In genomic region chr6:31356444-31357191, GRCm38 (mm10) we compare ENCODE assay signal across 11 mouse cellular contexts. TPM values are rescaled to one million over a fixed set of nuclear protein-coding genes. Genes with fewer than 3 reads are reported as not detected.
DNase-seq lines count a peak whose midpoint lies in the region; ATAC-seq and TF ChIP-seq lines count a peak whose summit lies in the region.
"Had no signal": no experiment of that assay in that cellular context is flagged by ENCODE, and none has a peak within 500 bp of the region (broad histone marks: within the 10 kb centered on the region; RNA-seq: fewer than 3 reads in every experiment).

No protein-coding gene starts in this region.

- H3K9ac ChIP-seq in forebrain, embryonic 11.5 days (ENCODE audit: low read length): no peak overlapping the region
- no peak overlapping the region for H3K9ac ChIP-seq in forebrain, embryonic 14.5 days (ENCODE audit: low read length)
- no peak overlapping the region for H3K9ac ChIP-seq in liver, adult 2 months (ENCODE audit: low read depth, low read length)
- no peak overlapping the region for H3K9ac ChIP-seq in liver, embryonic 11.5 days (ENCODE audit: low read depth, low read length)
- no peak overlapping the region for H3K9ac ChIP-seq in hindbrain, embryonic 13.5 days
- H3K9ac ChIP-seq: lung, embryonic 15.5 days; neural tube, embryonic 12.5 days had no signal

- no peaks in the 10 kb centered on the region for H3K4me1 ChIP-seq in forebrain, embryonic 11.5 days (replicated peaks; ENCODE audit: control insufficient read depth, insufficient read depth, low read length)
- no peaks in the 10 kb centered on the region for H3K4me1 ChIP-seq in forebrain, embryonic 14.5 days (ENCODE audit: control insufficient read depth, insufficient read depth, low read length)
- 0 out of 2 replicates have a peak, but pooled peaks cover 2% of the 10 kb centered on the region for H3K4me1 ChIP-seq in liver, adult 2 months (ENCODE audit: control insufficient read depth, insufficient read depth, low read length)
- H3K4me1 ChIP-seq in liver, embryonic 11.5 days (replicated peaks; ENCODE audit: control insufficient read depth, insufficient read depth, low read length): no peaks in the 10 kb centered on the region
- H3K4me1 ChIP-seq in hindbrain, embryonic 13.5 days (replicated peaks): peaks cover 14% of the 10 kb centered on the region
- H3K4me1 ChIP-seq: lung, embryonic 15.5 days; neural tube, embryonic 12.5 days had no signal

- no peak for TF ChIP-seq POLR2A in liver, adult 2 months (IDR thresholded peaks at IDR 0.05; ENCODE audit: extremely low read depth, insufficient read depth, low read length)

- no peak for TF ChIP-seq CTCF in liver, adult 2 months (IDR thresholded peaks at IDR 0.05; ENCODE audit: low read depth, low read length)

- no peak overlapping the region for H3K4me3 ChIP-seq in forebrain, embryonic 11.5 days (ENCODE audit: low read depth, low read length)
- H3K4me3 ChIP-seq in forebrain, embryonic 14.5 days (ENCODE audit: low read depth, low read length): no peak overlapping the region
- H3K4me3 ChIP-seq in liver, adult 2 months (ENCODE audit: insufficient read depth, low read depth, low read length): no peak overlapping the region
- H3K4me3 ChIP-seq in liver, embryonic 11.5 days (ENCODE audit: low read depth, low read length): no peak overlapping the region
- no peak overlapping the region for H3K4me3 ChIP-seq in hindbrain, embryonic 13.5 days
- H3K4me3 ChIP-seq: lung, embryonic 15.5 days; neural tube, embryonic 12.5 days had no signal

- no peaks in the 10 kb centered on the region for H3K27me3 ChIP-seq in forebrain, embryonic 11.5 days (ENCODE audit: control insufficient read depth, insufficient read depth, low read length)
- H3K27me3 ChIP-seq in forebrain, embryonic 14.5 days (replicated peaks; ENCODE audit: control insufficient read depth, insufficient read depth, low read length): no peaks in the 10 kb centered on the region
- H3K27me3 ChIP-seq in liver, adult 2 months (ENCODE audit: control insufficient read depth, insufficient read depth, low read length): no peaks in the 10 kb centered on the region
- H3K27me3 ChIP-seq in liver, embryonic 11.5 days (replicated peaks; ENCODE audit: control insufficient read depth, insufficient read depth, low read length): no peaks in the 10 kb centered on the region
- no peaks in the 10 kb centered on the region for H3K27me3 ChIP-seq in hindbrain, embryonic 13.5 days
- H3K27me3 ChIP-seq: lung, embryonic 15.5 days; neural tube, embryonic 12.5 days had no signal

- H3K4me2 ChIP-seq in forebrain, embryonic 11.5 days (ENCODE audit: low read depth, low read length, severe bottlenecking): no peak overlapping the region
- H3K4me2 ChIP-seq in forebrain, embryonic 14.5 days (ENCODE audit: low read length): no peak overlapping the region
- no peak overlapping the region for H3K4me2 ChIP-seq in liver, embryonic 11.5 days
- H3K4me2 ChIP-seq in hindbrain, embryonic 13.5 days: no peak overlapping the region
- H3K4me2 ChIP-seq: lung, embryonic 15.5 days; neural tube, embryonic 12.5 days had no signal

- no peak for DNase-seq in forebrain, embryonic 11.5 days (ENCODE audit: low spot score)
- DNase-seq in forebrain, embryonic 14.5 days (ENCODE audit: low spot score): no peak
- peak; percentile 22 for DNase-seq in liver, adult 2 months (ENCODE audit: extremely low read depth, low read depth, low spot score)
- DNase-seq in liver, embryonic 11.5 days (ENCODE audit: low spot score): no peak
- DNase-seq in adrenal gland, postnatal 14 days: no peak
- no peak for DNase-seq in cerebellum, postnatal 25 days

- H3K79me2 ChIP-seq in liver, adult 2 months (ENCODE audit: control insufficient read depth, insufficient read depth, low read length): no peaks in the 10 kb centered on the region

- WGBS in forebrain, embryonic 11.5 days: 87% methylated on average over 26 of the region's 26 CpGs
- 76% methylated on average over 26 of the region's 26 CpGs for WGBS in forebrain, embryonic 14.5 days
- WGBS in liver, adult 2 months: 92% methylated on average over 26 of the region's 26 CpGs
- WGBS in liver, embryonic 11.5 days: 85% methylated on average over 26 of the region's 26 CpGs
- 80% methylated on average over 26 of the region's 26 CpGs for WGBS in hindbrain, embryonic 13.5 days

- 0 out of 2 replicates have a peak overlapping the region, but pooled peaks have one; percentile 15 for H3K27ac ChIP-seq in forebrain, embryonic 11.5 days (ENCODE audit: low read depth, low read length)
- no peak overlapping the region for H3K27ac ChIP-seq in forebrain, embryonic 14.5 days (ENCODE audit: low read depth, low read length)
- H3K27ac ChIP-seq in liver, adult 2 months (replicated peaks; ENCODE audit: insufficient read depth, low read depth, low read length): no peak overlapping the region
- no peak overlapping the region for H3K27ac ChIP-seq in liver, embryonic 11.5 days (ENCODE audit: low read depth, low read length)
- peak overlapping the region; percentile 73 for H3K27ac ChIP-seq in hindbrain, embryonic 13.5 days
- H3K27ac ChIP-seq: lung, embryonic 15.5 days; neural tube, embryonic 12.5 days had no signal

- ATAC-seq in forebrain, embryonic 11.5 days (replicated peaks; ENCODE audit: low FRiP score): no peak
- ATAC-seq in forebrain, embryonic 14.5 days: no peak
- ATAC-seq in liver, embryonic 11.5 days (replicated peaks; ENCODE audit: low FRiP score): no peak
- peak; percentile 57; the same call in 1 of the 2 replicates for ATAC-seq in hindbrain, embryonic 13.5 days (ENCODE audit: low FRiP score)
- ATAC-seq in monocyte, adult 5-6 weeks (replicated peaks; ENCODE audit: insufficient number of reproducible peaks, low FRiP score, low TSS enrichment, poor library complexity, severe bottlenecking): peak; percentile 90
- ATAC-seq: intestine, postnatal 0 days had no signal

- no peaks in the 10 kb centered on the region for H3K9me3 ChIP-seq in forebrain, embryonic 11.5 days (ENCODE audit: control insufficient read depth, low read length)
- H3K9me3 ChIP-seq in forebrain, embryonic 14.5 days (replicated peaks; ENCODE audit: control insufficient read depth, low read length): no peaks in the 10 kb centered on the region
- no peaks in the 10 kb centered on the region for H3K9me3 ChIP-seq in liver, embryonic 11.5 days (ENCODE audit: control insufficient read depth, low read length)
- H3K9me3 ChIP-seq in hindbrain, embryonic 13.5 days: no peaks in the 10 kb centered on the region
- H3K9me3 ChIP-seq: lung, embryonic 15.5 days; neural tube, embryonic 12.5 days had no signal

- H3K36me3 ChIP-seq in forebrain, embryonic 11.5 days (ENCODE audit: control insufficient read depth, insufficient read depth, low read length): no peaks in the 10 kb centered on the region
- no peaks in the 10 kb centered on the region for H3K36me3 ChIP-seq in forebrain, embryonic 14.5 days (ENCODE audit: control insufficient read depth, insufficient read depth, low read length)
- H3K36me3 ChIP-seq in liver, adult 2 months (ENCODE audit: control insufficient read depth, insufficient read depth, low read length): no peaks in the 10 kb centered on the region
- H3K36me3 ChIP-seq in liver, embryonic 11.5 days (ENCODE audit: control insufficient read depth, insufficient read depth, low read length): no peaks in the 10 kb centered on the region
- no peaks in the 10 kb centered on the region for H3K36me3 ChIP-seq in hindbrain, embryonic 13.5 days
- H3K36me3 ChIP-seq: lung, embryonic 15.5 days; neural tube, embryonic 12.5 days had no signal

RNA-seq across cellular contexts. Expression of gene Mkln1, which starts 41.9 kb away (rescaled TPM):
- 208 and 221 TPM in 2 replicates for polyA plus RNA-seq in forebrain, embryonic 11.5 days (2014; fragmentation: Nextera tagmentation; extraction: Ambion mirVana)
- polyA plus RNA-seq in forebrain, embryonic 14.5 days (2014; fragmentation: Nextera tagmentation; extraction: Ambion mirVana): 156 and 167 TPM in 2 replicates
- total RNA-seq in liver, adult 2 months (2014; rRNA removed): 120 and 122 TPM in 2 replicates
- 57.7 and 67.0 TPM in 2 replicates for polyA plus RNA-seq in liver, adult 2 months (2012; rRNA removed)
- polyA plus RNA-seq in liver, embryonic 11.5 days (2014; fragmentation: Nextera tagmentation; extraction: Ambion mirVana): 196 and 222 TPM in 2 replicates
- polyA plus RNA-seq in hindbrain, embryonic 13.5 days (2015; fragmentation: Nextera tagmentation; extraction: Ambion mirVana): 145 and 156 TPM in 2 replicates
- total RNA-seq in monocyte, adult 5-6 weeks (2017): 201 to 306 TPM (median 209 TPM) in 3 replicates
- total RNA-seq in adrenal gland, postnatal 14 days (2021): 164 and 176 TPM in 2 replicates

Comparison
In these comparisons a context has a peak if more than half of its experiments do, and no peak if none do; other contexts are left out.
1. H3K27ac ChIP-seq: peak in forebrain, embryonic 11.5 days (single experiment) and hindbrain, embryonic 13.5 days (single experiment); none in forebrain, embryonic 14.5 days (single experiment), liver, adult 2 months (single experiment) and liver, embryonic 11.5 days (single experiment).
2. ATAC-seq: peak in hindbrain, embryonic 13.5 days (single experiment) and monocyte, adult 5-6 weeks (single experiment); none in forebrain, embryonic 11.5 days (single experiment), forebrain, embryonic 14.5 days (single experiment) and liver, embryonic 11.5 days (single experiment).